Mouse (Mus musculus): ENCODE data around the gene Rbm19.

Gene Rbm19

GRCm38 (mm10) chr5:120167787-120168325, 51.6 kb downstream of the Rbm19 start:
- DNase-seq = peak; percentile 87 to 90

GRCm38 (mm10) chr5:120171865-120172728, 55.8 kb downstream of the Rbm19 start:
- no peak for DNase-seq

GRCm38 (mm10) chr5:120172729-120173101, 56.5 kb downstream of the Rbm19 start:
- no peak for DNase-seq

- peak; percentile 73 to 80 for DNase-seq
Observed at GRCm38 (mm10) chr5:120174317-120174716, 58.1 kb downstream of the Rbm19 start.

- DNase-seq = no peak
Observed at GRCm38 (mm10) chr5:120175217-120175616, 59.0 kb downstream of the Rbm19 start.

GRCm38 (mm10) chr5:120176246-120177065, 60.2 kb downstream of the Rbm19 start:
- peak; percentile 77 to 85 for DNase-seq

GRCm38 (mm10) chr5:120177066-120177340, 60.7 kb downstream of the Rbm19 start:
- no peak for DNase-seq

GRCm38 (mm10) chr5:120180102-120180501, 63.8 kb downstream of the Rbm19 start:
- DNase-seq = peak in 1 of 2 experiments; percentile 53

- no peak for DNase-seq
Observed at GRCm38 (mm10) chr5:120181384-120181783, 65.1 kb downstream of the Rbm19 start.

- no peak for DNase-seq
Observed at GRCm38 (mm10) chr5:120183321-120183720, 67.1 kb downstream of the Rbm19 start.

GRCm38 (mm10) chr5:120183790-120184189, 67.5 kb downstream of the Rbm19 start:
- DNase-seq = no peak

GRCm38 (mm10) chr5:120185949-120186348, 69.7 kb downstream of the Rbm19 start:
- no peak for DNase-seq

GRCm38 (mm10) chr5:120188541-120188940, 72.3 kb downstream of the Rbm19 start:
- DNase-seq = peak; percentile 85 to 90

GRCm38 (mm10) chr5:120190001-120190582, 73.8 kb downstream of the Rbm19 start:
- DNase-seq = peak; percentile 58 to 59

- no peak for DNase-seq
Observed at GRCm38 (mm10) chr5:120191620-120192019, 75.4 kb downstream of the Rbm19 start.

- DNase-seq = no peak
Observed at GRCm38 (mm10) chr5:120194309-120194941, 78.2 kb downstream of the Rbm19 start.

- no peak for DNase-seq
Observed at GRCm38 (mm10) chr5:120194948-120195347, 78.7 kb downstream of the Rbm19 start.

GRCm38 (mm10) chr5:120196879-120197278, 80.6 kb downstream of the Rbm19 start:
- no peak for DNase-seq

- DNase-seq = peak in 1 of 2 experiments; percentile 18
Observed at GRCm38 (mm10) chr5:120197813-120198387, 81.6 kb downstream of the Rbm19 start.

- no peak for DNase-seq
Observed at GRCm38 (mm10) chr5:120199865-120200264, 83.6 kb downstream of the Rbm19 start.

GRCm38 (mm10) chr5:120204316-120204715, 88.1 kb downstream of the Rbm19 start:
- no peak for DNase-seq

- no peak for DNase-seq
Observed at GRCm38 (mm10) chr5:120206313-120206943, 90.2 kb downstream of the Rbm19 start.

All from cerebellum, adult 18-20 months (tissue).